Mouse (Mus musculus) CH12.LX (cell line): ENCODE measurements at regions not wholly inside any gene's neighbourhood (a gene's known extent, or its start where the extent isn't known, plus 50 kb on each side); places are given as distances from the start of the nearest gene placed in this dataset.

Source experiments
- BHLHE40 ChIP-seq: IDR thresholded peaks from 2 replicates; pipeline ENCODE4 v1.6.1; 2011; ENCODE audit warnings: mild to moderate bottlenecking, low read depth, low read length, improper control_type of control experiment
- CHD1 ChIP-seq: IDR thresholded peaks from 2 replicates; pipeline ENCODE4 v1.6.1; 2012; ENCODE audit warnings: low read depth, low read length, improper control_type of control experiment, inconsistent platforms
- CTCF ChIP-seq, 2 experiments: IDR thresholded peaks in 1 of 2; conservative IDR thresholded peaks in 1 of 2; 2 replicates each; pipeline ENCODE4 v1.5.1; 2011 to 2012; ENCODE audit warnings: low read depth in 2 of 2, low read length in 2 of 2, improper control_type of control experiment in 1 of 2, inconsistent platforms in 1 of 2, mild to moderate bottlenecking in 1 of 2, moderate library complexity in 1 of 2
- EP300 ChIP-seq: IDR thresholded peaks from 2 replicates; pipeline ENCODE4 v1.6.1; 2011; ENCODE audit warnings: low read length, improper control_type of control experiment
- NRF1 ChIP-seq: IDR thresholded peaks from 2 replicates; pipeline ENCODE4 v1.6.1; 2014; ENCODE audit warnings: low read depth, mild to moderate bottlenecking, inconsistent platforms, low read length, improper control_type of control experiment, moderate library complexity
- POLR2A ChIP-seq: IDR thresholded peaks from 2 replicates; pipeline ENCODE4 v1.6.1; 2011; ENCODE audit warnings: low read depth, mild to moderate bottlenecking, improper control_type of control experiment, low read length
- POLR2AphosphoS2 ChIP-seq: IDR thresholded peaks from 2 replicates; pipeline ENCODE4 v1.6.1; 2011; ENCODE audit warnings: low read depth, low read length, improper control_type of control experiment
- ZNF384 ChIP-seq: IDR thresholded peaks from 2 replicates; pipeline ENCODE4 v1.6.1; 2012; ENCODE audit warnings: low read depth, low read length, improper control_type of control experiment, inconsistent platforms

DNA sequence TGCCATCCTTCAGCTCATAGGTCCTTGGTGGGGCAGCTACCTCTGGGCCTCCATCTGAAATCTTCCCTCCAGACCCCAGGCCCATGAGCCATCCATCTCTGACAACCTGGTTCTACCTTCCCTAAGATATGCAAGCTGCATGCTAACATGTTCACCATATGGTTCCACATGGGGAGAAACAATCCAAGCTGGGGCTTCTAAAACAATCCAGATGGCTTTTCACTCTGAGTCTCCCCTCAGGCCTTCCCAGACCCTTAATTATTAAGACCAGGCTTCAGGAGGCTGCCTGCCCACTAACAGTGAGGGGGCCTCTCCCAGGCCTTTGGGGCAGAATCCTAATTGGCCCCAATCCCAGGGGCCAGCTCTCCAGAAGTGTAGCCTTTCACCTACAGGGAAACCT lies 71.1 kb upstream of the Sfswap start:
- TF ChIP-seq CHD1 (no peak), CTCF (conservative IDR thresholded peaks at IDR 0.05 in 1 of 2, IDR thresholded peaks at IDR 0.05 in 1 of 2; ENCODE audit: low read depth in 2 of 2, low read length in 2 of 2) (no peak), POLR2A (no peak), POLR2AphosphoS2 (no peak), NRF1 (no peak), ZNF384 (no peak), EP300 (no peak), BHLHE40 (no peak)
